Mouse (Mus musculus) CH12.LX (cell line): Measurements from ENCODE around the gene St7. TPM values are rescaled to one million over a fixed set of nuclear protein-coding genes. Genes with fewer than 3 reads are reported as not detected.

Source experiments
- DNase-seq: peaks from one replicate; pipeline ENCODE4 v3.0.0-alpha.2; 2013; ENCODE audit errors: extremely low read depth
- H3K27ac ChIP-seq: 2 replicates; pipeline ENCODE4 v1.5.1; 2012; ENCODE audit warnings: low read depth, mild to moderate bottlenecking, control low read depth, moderate library complexity; ENCODE audit not compliant: insufficient read depth
- H3K27me3 ChIP-seq: replicated peaks from 2 replicates; pipeline ENCODE3; 2012; ENCODE audit warnings: inconsistent platforms
- H3K36me3 ChIP-seq, 2 experiments: replicated peaks in 1 of 2; 2 replicates each; pipeline versions ENCODE3 to v1.6.1; 2012; ENCODE audit warnings: inconsistent platforms in 1 of 2, low read length in 1 of 2, mild to moderate bottlenecking in 1 of 2, mixed read lengths in 1 of 2, moderate library complexity in 1 of 2; ENCODE audit not compliant: control insufficient read depth in 1 of 2, insufficient read depth in 1 of 2
- H3K4me1 ChIP-seq, 2 experiments: 2 replicates each; pipeline ENCODE4 v1.6.1; 2012; ENCODE audit warnings: inconsistent platforms in 1 of 2, moderate library complexity in 1 of 2; ENCODE audit not compliant: insufficient read depth in 2 of 2, control insufficient read depth in 1 of 2
- H3K4me2 ChIP-seq: 2 replicates; pipeline ENCODE4 v1.6.1; 2012; ENCODE audit warnings: low read depth, mild to moderate bottlenecking, control low read depth; ENCODE audit not compliant: poor library complexity, insufficient read depth, severe bottlenecking
- H3K4me3 ChIP-seq, 3 experiments: fragments of 150-350 bp in 1 of 3; sonication (generic) in 1 of 3; replicated peaks in 1 of 3; 2 replicates each; pipeline versions ENCODE3 to v1.5.1; 2011 to 2012; ENCODE audit warnings: low read depth in 2 of 3, low read length in 2 of 3, mild to moderate bottlenecking in 2 of 3, moderate library complexity in 2 of 3, control low read depth in 1 of 3, improper control_type of control experiment in 1 of 3, inconsistent platforms in 1 of 3, mixed read lengths in 1 of 3; ENCODE audit not compliant: poor library complexity in 1 of 3
- H3K79me2 ChIP-seq: replicated peaks from 2 replicates; pipeline ENCODE4 v1.6.1; 2012; ENCODE audit warnings: mild to moderate bottlenecking, moderate library complexity; ENCODE audit not compliant: control insufficient read depth, poor library complexity, insufficient read depth, severe bottlenecking; ENCODE audit errors: extremely low read depth
- H3K9ac ChIP-seq: 2 replicates; pipeline ENCODE4 v1.6.1; 2012; ENCODE audit warnings: low read depth, mild to moderate bottlenecking, control low read depth, moderate library complexity; ENCODE audit not compliant: insufficient read depth
- H3K9me3 ChIP-seq: replicated peaks from 2 replicates; pipeline ENCODE3; 2012; ENCODE audit warnings: low read length, inconsistent platforms, mixed read lengths
- BHLHE40 ChIP-seq: IDR thresholded peaks from 2 replicates; pipeline ENCODE4 v1.6.1; 2011; ENCODE audit warnings: mild to moderate bottlenecking, low read depth, low read length, improper control_type of control experiment
- CHD1 ChIP-seq: IDR thresholded peaks from 2 replicates; pipeline ENCODE4 v1.6.1; 2012; ENCODE audit warnings: low read depth, low read length, improper control_type of control experiment, inconsistent platforms
- CHD2 ChIP-seq: IDR thresholded peaks from 2 replicates; pipeline ENCODE4 v1.6.1; 2011; ENCODE audit warnings: low read length, improper control_type of control experiment
- CTCF ChIP-seq, 2 experiments: IDR thresholded peaks in 1 of 2; conservative IDR thresholded peaks in 1 of 2; 2 replicates each; pipeline ENCODE4 v1.5.1; 2011 to 2012; ENCODE audit warnings: low read depth in 2 of 2, low read length in 2 of 2, improper control_type of control experiment in 1 of 2, inconsistent platforms in 1 of 2, mild to moderate bottlenecking in 1 of 2, moderate library complexity in 1 of 2
- E2F4 ChIP-seq: IDR thresholded peaks from 2 replicates; pipeline ENCODE4 v1.6.1; 2011; ENCODE audit warnings: low read depth, low read length, improper control_type of control experiment; ENCODE audit not compliant: insufficient replicate concordance
- ELF1 ChIP-seq: IDR thresholded peaks from 2 replicates; pipeline ENCODE4 v1.6.1; 2014; ENCODE audit warnings: low read depth, mild to moderate bottlenecking, inconsistent platforms, low read length, improper control_type of control experiment
- EP300 ChIP-seq: IDR thresholded peaks from 2 replicates; pipeline ENCODE4 v1.6.1; 2011; ENCODE audit warnings: low read length, improper control_type of control experiment
- ETS1 ChIP-seq: conservative IDR thresholded peaks from 2 replicates; pipeline ENCODE4 v1.6.1; 2012; ENCODE audit warnings: low read depth, mild to moderate bottlenecking, inconsistent platforms, low read length, improper control_type of control experiment, moderate library complexity
- GABPA ChIP-seq: IDR thresholded peaks from 2 replicates; pipeline ENCODE4 v1.6.1; 2012; ENCODE audit warnings: low read depth, low read length, improper control_type of control experiment, inconsistent platforms; ENCODE audit not compliant: insufficient replicate concordance
- HCFC1 ChIP-seq: IDR thresholded peaks from 2 replicates; pipeline ENCODE4 v1.6.1; 2012; ENCODE audit warnings: low read depth, mild to moderate bottlenecking, inconsistent platforms, low read length, improper control_type of control experiment
- IRF4 ChIP-seq: IDR thresholded peaks from 2 replicates; pipeline ENCODE4 v1.6.1; 2014; ENCODE audit warnings: low read depth, mild to moderate bottlenecking, inconsistent platforms, low read length, improper control_type of control experiment
- JUN ChIP-seq: IDR thresholded peaks from 2 replicates; pipeline ENCODE4 v1.6.1; 2011; ENCODE audit warnings: low read depth, mild to moderate bottlenecking, low read length, improper control_type of control experiment, moderate library complexity; ENCODE audit not compliant: insufficient read depth
- JUND ChIP-seq: conservative IDR thresholded peaks from 2 replicates; pipeline ENCODE4 v1.6.1; 2011; ENCODE audit warnings: low read depth, low read length, improper control_type of control experiment
- KAT2A ChIP-seq: IDR thresholded peaks from 2 replicates; pipeline ENCODE4 v1.6.1; 2012; ENCODE audit warnings: low read length, improper control_type of control experiment, inconsistent platforms; ENCODE audit not compliant: insufficient replicate concordance
- MAFK ChIP-seq: IDR thresholded peaks from 2 replicates; pipeline ENCODE4 v1.6.1; 2011; ENCODE audit warnings: low read length, improper control_type of control experiment; ENCODE audit not compliant: insufficient replicate concordance
- MAX ChIP-seq: IDR thresholded peaks from 2 replicates; pipeline ENCODE4 v1.6.1; 2011; ENCODE audit warnings: low read length, improper control_type of control experiment
- MAZ ChIP-seq: IDR thresholded peaks from 2 replicates; pipeline ENCODE4 v1.6.1; 2012; ENCODE audit warnings: low read depth, mild to moderate bottlenecking, inconsistent platforms, low read length, improper control_type of control experiment, moderate library complexity
- MEF2A ChIP-seq: IDR thresholded peaks from 2 replicates; pipeline ENCODE4 v1.6.1; 2014; ENCODE audit warnings: low read depth, mild to moderate bottlenecking, inconsistent platforms, low read length, improper control_type of control experiment, borderline replicate concordance
- MXI1 ChIP-seq: IDR thresholded peaks from 2 replicates; pipeline ENCODE4 v1.6.1; 2011; ENCODE audit warnings: mild to moderate bottlenecking, low read depth, low read length, improper control_type of control experiment
- MYC ChIP-seq: IDR thresholded peaks from 2 replicates; pipeline ENCODE4 v1.6.1; 2011; ENCODE audit warnings: low read depth, mild to moderate bottlenecking, improper control_type of control experiment, low read length
- NELFE ChIP-seq: IDR thresholded peaks from 2 replicates; pipeline ENCODE4 v1.6.1; 2011; ENCODE audit warnings: low read depth, low read length, improper control_type of control experiment
- NRF1 ChIP-seq: IDR thresholded peaks from 2 replicates; pipeline ENCODE4 v1.6.1; 2014; ENCODE audit warnings: low read depth, mild to moderate bottlenecking, inconsistent platforms, low read length, improper control_type of control experiment, moderate library complexity
- PAX5 ChIP-seq: IDR thresholded peaks from 2 replicates; pipeline ENCODE4 v1.6.1; 2012; ENCODE audit warnings: low read length, inconsistent platforms, mixed read lengths
- POLR2A ChIP-seq: IDR thresholded peaks from 2 replicates; pipeline ENCODE4 v1.6.1; 2011; ENCODE audit warnings: low read depth, mild to moderate bottlenecking, improper control_type of control experiment, low read length
- POLR2AphosphoS2 ChIP-seq: IDR thresholded peaks from 2 replicates; pipeline ENCODE4 v1.6.1; 2011; ENCODE audit warnings: low read depth, low read length, improper control_type of control experiment
- RAD21 ChIP-seq: IDR thresholded peaks from 2 replicates; pipeline ENCODE4 v1.6.1; 2011; ENCODE audit warnings: low read depth, mild to moderate bottlenecking, low read length, improper control_type of control experiment, moderate library complexity
- RCOR1 ChIP-seq: conservative IDR thresholded peaks from 2 replicates; pipeline ENCODE4 v1.6.1; 2012; ENCODE audit warnings: low read depth, mild to moderate bottlenecking, inconsistent platforms, low read length, improper control_type of control experiment
- SIN3A ChIP-seq: IDR thresholded peaks from 2 replicates; pipeline ENCODE4 v1.6.1; 2012; ENCODE audit warnings: low read length, improper control_type of control experiment, inconsistent platforms
- SMC3 ChIP-seq: IDR thresholded peaks from 2 replicates; pipeline ENCODE4 v1.6.1; 2011; ENCODE audit warnings: low read depth, low read length, improper control_type of control experiment
- TBP ChIP-seq: conservative IDR thresholded peaks from 2 replicates; pipeline ENCODE4 v1.6.1; 2011; ENCODE audit warnings: low read depth, low read length, improper control_type of control experiment
- TCF12 ChIP-seq: IDR thresholded peaks from 2 replicates; pipeline ENCODE4 v1.6.1; 2014; ENCODE audit warnings: low read depth, mild to moderate bottlenecking, inconsistent platforms, low read length, improper control_type of control experiment
- UBTF ChIP-seq: IDR thresholded peaks from 2 replicates; pipeline ENCODE4 v1.6.1; 2012; ENCODE audit warnings: low read depth, mild to moderate bottlenecking, inconsistent platforms, low read length, improper control_type of control experiment, moderate library complexity
- USF1 ChIP-seq: IDR thresholded peaks from 2 replicates; pipeline ENCODE4 v1.6.1; 2014; ENCODE audit warnings: low read depth, mild to moderate bottlenecking, inconsistent platforms, low read length, improper control_type of control experiment
- USF2 ChIP-seq: conservative IDR thresholded peaks from 2 replicates; pipeline ENCODE4 v1.6.1; 2011; ENCODE audit warnings: low read depth, low read length, improper control_type of control experiment
- ZC3H11A ChIP-seq: IDR thresholded peaks from 2 replicates; pipeline ENCODE4 v1.6.1; 2012; ENCODE audit warnings: low read depth, mild to moderate bottlenecking, inconsistent platforms, low read length, improper control_type of control experiment
- ZKSCAN1 ChIP-seq: IDR thresholded peaks from 2 replicates; pipeline ENCODE4 v1.6.1; 2012; ENCODE audit warnings: low read depth, inconsistent platforms, low read length, improper control_type of control experiment, borderline replicate concordance
- ZMIZ1 ChIP-seq: IDR thresholded peaks from 2 replicates; pipeline ENCODE4 v1.6.1; 2012; ENCODE audit warnings: low read depth, mild to moderate bottlenecking, inconsistent platforms, low read length, improper control_type of control experiment
- ZNF384 ChIP-seq: IDR thresholded peaks from 2 replicates; pipeline ENCODE4 v1.6.1; 2012; ENCODE audit warnings: low read depth, low read length, improper control_type of control experiment, inconsistent platforms
- dilution Hi-C: fragments of 300-500 bp; cut with MboI; formaldehyde crosslinking; loops from 2 replicates; pipeline ENCODE4 v1.14.3; 2020; ENCODE audit warnings: low sequenced_read_pairs; ENCODE audit not compliant: extremely low pct_unique_long_range_greater_than_20kb, extremely low pct_ligation_motif_present
- in situ Hi-C: fragments of 300-500 bp; cut with MboI; formaldehyde crosslinking; loops from 3 replicates; pipeline ENCODE4 v1.14.3; 2019; ENCODE audit warnings: low sequenced_read_pairs, low pct_ligation_motif_present, low pct_unique_long_range_greater_than_20kb, mixed read lengths
- polyA plus RNA-seq: library from polyadenylated mRNA; unstranded; fragments of >175 nt; gene quantifications from 2 replicates; pipeline ENCODE4 v1.2.1, GENCODE M21; 2012; ENCODE audit warnings: low read depth; ENCODE audit not compliant: insufficient read length
- total RNA-seq, 2 experiments: library from RNA; depleted of rRNA; stranded (reverse); fragments of 300-350 nt in 1 of 2; fragments of >200 nt in 1 of 2; gene quantifications; 2 replicates each; pipeline ENCODE4 v1.2.3; 2012 to 2014

Gene St7
- total and polyA plus RNA-seq, 3 experiments: 33.9 to 64.1 (median 35.3) TPM

GRCm38 (mm10) chr6:17696321-17696734, 3.6 kb downstream of the St7 start:
- peaks cover 0 to 15% of the 10 kb centered on the region in 2 experiments for H3K36me3 ChIP-seq
- H3K27me3 ChIP-seq: no peaks in the 10 kb centered on the region
- no peak overlapping the region for H3K4me3 ChIP-seq
- H3K27ac ChIP-seq: no peak overlapping the region
- H3K9ac ChIP-seq: 0 out of 2 replicates have a peak overlapping the region, but pooled peaks have one; percentile 32
- no peaks in the 10 kb centered on the region for H3K9me3 ChIP-seq
- peaks cover 13% of the 10 kb centered on the region; the same call in 1 of the 2 replicates for H3K79me2 ChIP-seq
- peaks cover 3 to 38% of the 10 kb centered on the region in 2 experiments; a peak in 3 of 4 replicates for H3K4me1 ChIP-seq
- DNase-seq: peak; percentile 55
- TF ChIP-seq CHD1 (no peak), ZKSCAN1 (no peak), USF1 (no peak), MAZ (no peak), ELF1 (no peak), ZMIZ1 (peak; percentile 70; the same call in 1 of the 2 replicates), ETS1 (no peak), SMC3 (peak; percentile 55), KAT2A (no peak), SIN3A (0 out of 2 replicates have a peak, but pooled peaks have one; percentile 41), TCF12 (no peak), HCFC1 (no peak), ZNF384 (no peak), MAX (no peak), BHLHE40 (no peak), EP300 (no peak), POLR2AphosphoS2 (no peak), NELFE (no peak), JUND (no peak), GABPA (no peak), USF2 (no peak), NRF1 (no peak), POLR2A (peak; percentile 20; the same call in 1 of the 2 replicates), MXI1 (no peak), IRF4 (no peak), MEF2A (no peak), CHD2 (no peak), JUN (no peak), TBP (no peak), MAFK (no peak), UBTF (no peak), RCOR1 (no peak), MYC (no peak), PAX5 (no peak), E2F4 (no peak), ZC3H11A (no peak), CTCF (conservative IDR thresholded peaks at IDR 0.05 in 1 of 2, IDR thresholded peaks at IDR 0.05 in 1 of 2; ENCODE audit: low read depth in 2 of 2, low read length in 2 of 2) (peak; percentile 24 to 66; a peak in 3 of 4 replicates), RAD21 (peak; percentile 33)
- in situ Hi-C loops (no loop called here), dilution Hi-C loops (no loop called here)
- H3K4me2 ChIP-seq: peak overlapping the region; percentile 42
